Mouse (Mus musculus) erythroblast, embryonic 14.5 days (primary cell): ENCODE measurements around the gene Gm10382.

ENCODE experiments used
- GATA1 ChIP-seq: IDR thresholded peaks from 2 replicates; pipeline ENCODE4 v1.6.1; 2012; ENCODE audit warnings: low read length, inconsistent platforms, mixed read lengths
- TAL1 ChIP-seq: IDR thresholded peaks from 3 replicates; pipeline ENCODE4 v1.6.1; 2012; ENCODE audit warnings: low read length, inconsistent platforms, mixed read lengths

GRCm38 (mm10) chr5:125340547-125341262 lies 48.4 kb upstream of the Gm10382 start, which contains the start of gene Scarb1:
- TF ChIP-seq TAL1 (no peak), GATA1 (no peak)
